Mouse (Mus musculus) gastrocnemius, postnatal 14 days (tissue): ENCODE measurements around the gene Ttc19. TPM values are rescaled to one million over a fixed set of nuclear protein-coding genes. Genes with fewer than 3 reads are reported as not detected.
"Not testable (repeated sequence)": the region's sequence is repeated elsewhere in the genome, so short reads cannot be mapped to it uniquely, and the experiment has no call there.

ENCODE experiments used
- DNase-seq: peaks from one replicate; pipeline ENCODE4 v3.0.0; 2021; ENCODE audit warnings: mixed read lengths
- intact Hi-C: fragments of 180-260 bp; cut with DNase I; formaldehyde crosslinking; loops from one replicate; pipeline ENCODE4 v1.15.1; 2025; ENCODE audit warnings: low total_unique reads
- total RNA-seq, 2 experiments: library from RNA; stranded (reverse); gene quantifications; 2 replicates each; pipeline ENCODE4 v1.2.3; 2021

Ttc19 gene
- total RNA-seq, 2 experiments from 2014 or later: 25.4 to 26.1 TPM

DNA sequence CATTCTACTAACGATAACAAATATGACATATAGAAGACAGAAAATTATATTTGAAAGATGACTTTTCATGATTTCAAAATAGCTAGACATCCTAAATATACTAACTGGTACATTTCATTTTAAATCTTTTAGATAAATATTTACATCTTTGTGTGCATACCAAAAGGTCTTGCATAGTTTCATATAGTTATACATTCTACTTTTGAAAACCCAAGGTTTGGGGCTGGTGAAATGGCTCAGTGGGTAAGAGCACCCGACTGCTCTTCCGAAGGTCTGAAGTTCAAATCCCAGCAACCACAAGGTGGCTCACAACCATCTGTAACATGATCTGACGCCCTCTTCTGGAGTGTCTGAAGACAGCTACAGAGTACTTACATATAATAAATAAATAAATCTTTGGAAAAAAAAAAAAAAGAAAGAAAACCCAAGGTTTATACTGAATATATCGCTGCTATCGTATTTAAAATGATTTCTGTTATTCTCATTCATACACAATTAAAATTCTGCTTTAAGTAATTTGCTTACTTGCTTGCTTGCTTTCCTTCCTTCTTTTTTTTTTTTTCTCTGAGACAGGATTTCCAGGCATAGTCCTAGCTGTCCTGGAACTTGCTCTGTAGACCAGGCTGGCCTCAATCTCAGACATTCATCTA is 96.1 kb downstream of the Ttc19 start:
- DNase-seq, intact Hi-C loops: not testable (repeated sequence)

Other genes starting within 250 kb of the Ttc19 start
- gene Adora2b, start 32.5 kb upstream of the Ttc19 start, total RNA-seq: 1 to 10 TPM in 1 of 2 experiments, under 1 TPM in 1; 0.57 to 1.4 TPM
- gene Zswim7, start 98 bp upstream of the Ttc19 start, total RNA-seq: 10 to 100 TPM; 21.7 to 24.4 TPM
- gene Pigl, start 177.0 kb downstream of the Ttc19 start, total RNA-seq: 1 to 10 TPM; 2.7 to 3.0 TPM
- gene Ncor1, start 177.1 kb downstream of the Ttc19 start, total RNA-seq: 100 to 1,000 TPM; 109 to 116 TPM